Mouse (Mus musculus): ENCODE data around the gene Gm10282.

Gene Gm10282

DNA sequence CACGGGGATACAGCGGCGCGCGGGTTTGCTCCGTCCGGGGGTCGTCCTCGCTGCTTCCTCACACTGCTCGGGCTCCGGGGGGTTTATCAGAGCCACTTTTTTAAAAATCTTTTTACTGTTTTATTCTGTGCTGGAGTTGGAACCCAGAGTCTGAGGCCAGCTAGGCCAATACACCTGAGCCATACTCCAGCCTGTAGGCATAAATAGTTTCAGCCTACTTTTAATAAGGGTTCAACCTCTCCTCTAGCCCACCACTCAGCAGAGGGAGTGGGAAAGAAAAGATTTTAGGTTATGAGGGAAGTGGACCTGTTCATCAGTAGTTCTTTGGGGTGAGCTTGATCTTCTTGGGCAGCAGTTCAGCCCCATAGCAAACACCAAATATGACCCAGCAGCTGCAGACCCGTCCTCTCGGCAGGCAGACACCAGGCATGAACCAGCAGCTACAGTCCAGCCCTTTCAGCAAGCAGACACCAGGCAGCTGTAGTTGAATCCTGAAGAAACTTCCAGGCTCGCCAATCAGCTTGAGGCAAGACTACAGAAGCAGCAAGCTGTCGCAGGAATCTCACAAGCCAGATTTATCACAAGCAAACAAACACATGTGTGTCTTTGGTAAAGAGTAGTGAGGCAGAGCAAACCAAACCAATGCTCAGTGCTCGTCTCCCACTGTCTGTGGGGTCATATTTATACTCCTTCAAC, at the start of gene Gm10282:
Gene Gm10282 (minus strand): TSS at position 51 of the 696 bp plus-strand sequence.
- in situ Hi-C loops (cut with MboI, MseI) = loop anchor here (5.0 kb wide), 1 partner anchor 38 kb away; no protein-coding TSS in a partner anchor

DNA sequence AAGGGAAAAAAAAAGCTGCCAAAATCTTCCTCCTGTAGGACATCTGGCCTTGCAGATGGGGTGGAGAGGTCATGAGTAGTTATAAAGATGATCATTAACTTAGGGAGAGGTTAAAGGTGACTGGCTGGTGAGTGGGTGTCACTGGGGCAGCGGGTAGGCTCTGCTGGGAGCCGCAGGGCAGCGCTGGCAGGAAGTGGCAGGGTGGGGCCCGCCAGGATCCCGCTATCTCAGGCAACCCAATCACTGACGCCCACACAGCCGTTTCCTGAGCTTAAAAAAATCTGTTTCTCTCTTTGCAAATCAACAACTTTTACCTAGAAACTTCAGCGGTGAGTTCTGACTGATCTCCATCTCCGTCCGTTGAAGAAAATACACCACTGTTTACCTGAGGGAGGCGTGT, 49.2 kb upstream of the Gm10282 start:
- in situ Hi-C loops (cut with MboI, MseI) = no loop called here

DNA sequence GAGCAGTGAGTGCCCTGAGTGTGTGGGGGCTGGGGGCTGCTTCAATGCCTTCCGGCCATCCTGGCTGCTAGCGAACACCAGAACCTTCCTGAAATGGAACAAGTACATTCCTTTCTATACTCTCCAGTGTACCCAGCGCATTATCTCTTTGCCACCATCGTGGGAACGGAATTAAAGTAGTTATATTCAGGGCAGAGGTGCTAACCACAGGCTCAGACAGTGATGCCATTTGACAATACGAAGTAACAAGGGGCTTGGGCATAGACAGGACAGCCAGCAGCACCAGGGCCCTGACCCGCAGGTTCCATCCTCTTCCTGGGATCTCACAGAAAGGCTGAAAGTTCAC, 48.6 kb upstream of the Gm10282 start:
- in situ Hi-C loops (cut with MboI, MseI) = no loop called here

DNA sequence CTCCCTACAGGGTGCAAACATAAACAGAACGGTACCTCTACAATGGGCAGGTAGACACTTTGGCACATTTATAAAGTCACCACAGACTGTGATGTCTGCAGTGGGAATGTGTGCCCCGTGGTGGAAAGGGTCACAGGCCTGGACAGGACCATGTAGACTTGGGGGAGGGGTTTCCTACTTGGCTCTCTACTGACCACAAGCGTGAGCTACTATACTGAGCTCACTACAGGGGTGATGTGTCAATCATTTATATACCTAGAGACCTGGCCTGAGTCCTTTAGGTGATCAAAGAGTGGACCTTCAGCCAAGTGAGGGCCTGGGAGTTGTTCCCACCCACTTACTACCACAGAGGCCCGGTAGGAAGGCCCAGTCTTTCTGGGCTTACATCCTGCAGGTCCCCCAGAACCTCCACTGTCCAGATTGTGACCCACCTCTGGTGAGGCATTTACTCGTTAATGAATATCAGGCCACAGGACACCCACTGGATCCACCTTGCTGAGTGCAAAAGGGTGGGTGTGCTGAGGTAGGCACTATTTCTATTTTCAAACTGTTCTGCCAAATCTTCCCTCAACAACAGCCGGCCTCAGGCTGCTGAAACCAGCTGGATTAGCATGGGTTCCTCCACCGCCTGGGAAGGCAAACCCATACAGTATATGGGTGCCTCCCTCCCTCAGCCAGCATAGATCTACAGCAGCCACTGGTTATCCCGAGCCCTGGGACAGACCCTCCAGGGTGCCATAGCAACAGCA, 48.1 kb upstream of the Gm10282 start:
- in situ Hi-C loops (cut with MboI, MseI) = no loop called here

- in situ Hi-C loops (cut with MboI, MseI) = no loop called here
These were observed 46.4 kb upstream of the Gm10282 start for GRCm38 (mm10) chr8:72351405-72352005.

GRCm38 (mm10) chr8:72350727-72351126, 45.7 kb upstream of the Gm10282 start:
- in situ Hi-C loops (cut with MboI, MseI) = no loop called here

DNA sequence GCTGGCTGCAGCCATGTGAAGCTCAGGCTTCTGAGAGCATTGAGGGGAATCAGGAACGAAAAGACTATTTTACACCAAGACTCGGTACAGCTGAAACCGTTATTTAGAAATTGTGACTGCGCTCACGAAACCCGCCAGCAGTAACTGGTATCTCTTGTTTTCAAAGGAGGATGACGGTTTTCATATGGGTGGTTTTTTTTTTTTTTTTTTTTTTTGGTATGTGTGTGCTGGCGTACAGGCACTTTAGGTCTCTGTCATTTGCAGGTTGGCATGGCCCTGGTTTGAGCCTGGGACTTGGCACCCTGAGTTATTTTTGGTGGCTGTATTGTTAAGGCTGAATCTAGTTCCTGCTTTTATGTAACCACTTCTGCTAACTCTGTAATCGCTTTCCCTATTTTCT, 44.8 kb upstream of the Gm10282 start:
- in situ Hi-C loops (cut with MboI, MseI) = no loop called here

GRCm38 (mm10) chr8:72348956-72349355, 43.9 kb upstream of the Gm10282 start:
- in situ Hi-C loops (cut with MboI, MseI) = no loop called here

- in situ Hi-C loops (cut with MboI, MseI) = no loop called here
These were observed 43.1 kb upstream of the Gm10282 start for GRCm38 (mm10) chr8:72348114-72348513.

- in situ Hi-C loops (cut with MboI, MseI) = no loop called here
These were observed 42.5 kb upstream of the Gm10282 start for GRCm38 (mm10) chr8:72347553-72347952.

- in situ Hi-C loops (cut with MboI, MseI) = no loop called here
These were observed 38.7 kb upstream of the Gm10282 start for GRCm38 (mm10) chr8:72343725-72344124.

- in situ Hi-C loops (cut with MboI, MseI) = no loop called here
These were observed 37.7 kb upstream of the Gm10282 start for GRCm38 (mm10) chr8:72342556-72343300.

DNA sequence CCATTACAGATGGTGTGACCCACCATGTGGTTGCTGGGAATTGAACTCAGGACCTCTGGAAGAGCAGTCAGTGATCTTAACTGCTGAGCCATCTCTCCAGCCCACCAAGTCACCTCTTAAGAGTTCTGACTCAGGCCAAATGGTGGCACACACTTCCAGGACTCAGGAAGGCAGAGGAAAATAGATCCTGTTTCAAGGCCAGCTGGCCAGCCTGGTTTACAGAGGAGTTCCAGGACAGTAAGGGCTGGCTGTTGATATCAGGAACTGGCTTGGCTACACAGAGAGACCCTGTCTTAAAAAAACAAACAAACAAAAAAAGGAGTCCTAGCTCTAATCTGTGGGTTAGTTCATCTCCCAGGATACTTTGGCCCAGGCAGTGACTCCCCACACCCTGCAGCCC, 32.0 kb upstream of the Gm10282 start:
- in situ Hi-C loops (cut with MboI, MseI) = no loop called here

DNA sequence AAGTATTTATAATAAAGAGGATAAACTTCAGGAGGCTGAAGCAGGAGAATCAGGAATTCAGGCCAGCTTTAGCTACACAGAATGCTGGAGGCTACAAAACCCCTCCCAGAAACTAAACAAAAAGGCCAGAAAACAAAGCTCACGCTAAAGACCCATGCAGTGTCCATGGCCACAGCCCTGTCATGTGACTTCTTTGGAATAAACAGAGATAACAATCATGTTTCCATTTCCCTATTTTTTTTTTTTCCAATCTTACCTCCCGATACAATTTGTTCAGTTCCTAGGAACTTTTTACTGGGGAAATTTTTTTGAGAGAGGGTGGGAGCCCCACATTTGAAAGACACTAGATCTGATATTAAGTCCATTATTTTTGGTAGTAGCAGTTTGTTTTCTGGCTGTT, 31.2 kb upstream of the Gm10282 start:
- in situ Hi-C loops (cut with MboI, MseI) = no loop called here

DNA sequence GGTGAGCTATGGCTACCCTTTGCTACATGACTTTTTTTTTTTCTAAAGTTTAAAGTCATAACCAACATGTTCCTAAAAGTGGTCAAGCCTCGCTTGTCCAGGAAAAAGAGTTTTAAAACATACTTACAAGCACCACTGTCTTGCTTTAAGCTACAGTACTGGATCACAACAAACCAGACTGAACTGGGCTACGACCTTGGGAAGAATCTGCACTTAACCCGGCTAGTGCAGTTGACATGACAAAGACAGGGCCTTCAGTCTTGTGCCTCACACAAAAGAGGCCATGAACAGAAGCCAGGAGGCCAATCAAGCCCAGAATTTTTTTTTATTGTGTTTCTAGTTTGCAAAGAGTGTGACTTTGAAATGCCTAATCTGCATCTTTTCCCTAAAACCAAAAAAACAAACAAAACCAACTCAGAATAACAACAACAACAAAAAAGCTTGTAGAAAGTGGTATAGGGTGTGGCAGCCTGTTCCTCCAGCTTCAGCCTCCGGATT, 29.1 kb upstream of the Gm10282 start:
- in situ Hi-C loops (cut with MboI, MseI) = no loop called here

GRCm38 (mm10) chr8:72333429-72334143, 28.5 kb upstream of the Gm10282 start:
- in situ Hi-C loops (cut with MboI, MseI) = no loop called here

DNA sequence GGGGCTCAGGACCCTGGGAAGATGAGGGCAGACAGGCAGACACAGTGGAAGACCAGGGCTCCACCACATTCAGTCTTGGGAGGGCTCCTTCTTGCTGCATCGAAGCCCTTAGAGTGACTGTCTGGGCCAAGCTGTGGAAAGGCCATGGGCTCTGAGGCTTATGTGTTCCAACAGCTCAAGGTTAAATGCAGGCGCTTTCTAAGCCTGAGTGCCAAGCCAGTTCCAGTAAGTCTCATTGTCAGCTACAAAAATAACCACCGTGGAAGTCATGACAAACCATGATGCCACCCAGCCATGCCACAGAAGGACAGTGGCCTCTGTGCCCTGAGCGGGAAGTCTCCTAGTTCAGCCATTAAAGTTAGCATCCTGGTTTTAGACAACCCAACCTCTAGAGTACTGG, 26.6 kb upstream of the Gm10282 start:
- in situ Hi-C loops (cut with MboI, MseI) = no loop called here

DNA sequence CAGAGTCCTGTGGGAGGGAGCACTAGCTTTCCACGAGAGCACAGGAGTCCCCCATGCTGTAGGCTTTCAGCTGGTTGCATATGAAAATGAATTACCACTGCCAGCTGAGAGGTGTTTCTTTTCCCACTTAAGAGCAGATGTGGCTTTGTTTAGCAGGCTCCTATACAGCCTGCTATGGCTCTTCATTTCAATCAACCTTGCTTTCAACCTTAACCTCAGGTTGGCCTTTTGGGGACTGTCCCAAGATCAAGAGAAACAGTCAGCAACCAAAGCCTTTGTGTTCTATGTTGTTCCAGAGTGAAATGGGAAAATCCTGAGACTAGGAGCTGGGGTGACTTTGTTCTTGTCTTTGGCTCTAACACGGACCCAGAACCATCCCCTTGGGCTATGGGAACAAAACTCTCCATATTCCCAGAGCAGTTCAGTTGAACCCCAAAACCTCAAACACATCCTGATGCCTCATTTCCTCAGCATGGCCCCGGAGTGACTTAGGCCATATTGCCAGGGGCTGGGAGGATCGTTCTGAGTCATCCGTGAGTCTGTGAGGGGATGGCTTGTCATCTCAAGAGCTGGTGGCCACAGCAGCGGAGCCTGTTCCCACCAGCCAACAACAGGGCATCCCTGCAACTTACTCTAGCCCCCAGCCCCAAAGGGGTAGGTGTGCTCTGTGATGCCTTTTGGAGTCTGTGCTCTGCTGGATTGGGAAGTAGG, 25.9 kb upstream of the Gm10282 start:
- in situ Hi-C loops (cut with MboI, MseI) = no loop called here

DNA sequence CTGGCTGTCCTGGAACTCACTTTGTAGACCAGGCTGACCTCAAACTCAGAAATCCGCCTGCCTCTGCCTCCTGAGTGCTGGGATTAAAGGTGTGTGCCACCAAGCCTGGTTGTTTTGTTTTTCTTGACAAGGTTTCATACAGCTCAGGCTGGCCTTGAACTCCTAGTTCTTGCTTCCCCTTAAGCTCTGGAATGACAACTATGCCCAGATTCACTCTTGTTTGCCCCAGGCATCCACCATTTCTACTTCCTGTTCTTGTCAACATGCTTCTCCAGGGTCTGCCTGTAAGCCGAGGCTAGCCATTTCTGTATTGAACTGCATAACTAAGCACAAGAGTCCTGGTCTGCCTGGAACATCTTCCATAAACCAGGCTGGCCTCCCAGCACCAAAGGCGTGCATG, 24.1 kb upstream of the Gm10282 start:
- in situ Hi-C loops (cut with MboI, MseI) = no loop called here

GRCm38 (mm10) chr8:72324708-72325107, 19.6 kb upstream of the Gm10282 start:
- in situ Hi-C loops (cut with MboI, MseI) = loop anchor here (5.0 kb wide), 1 partner anchor 43 kb away; no protein-coding TSS in a partner anchor

Measured in regulatory T cell (primary cell).